Mouse (Mus musculus): ENCODE measurements at regions not wholly inside any gene's neighbourhood (a gene's known extent, or its start where the extent isn't known, plus 50 kb on each side); places are given as distances from the start of the nearest gene placed in this dataset.

GRCm38 (mm10) chr4:68633299-68633698 lies 320.9 kb downstream of the Brinp1 start:
- TF ChIP-seq CTCF (IDR thresholded peaks at IDR 0.05) (no peak), EP300 (IDR thresholded peaks at IDR 0.05) (no peak)

All from lung, postnatal 0 days (tissue).